Mouse (Mus musculus): ENCODE data around the gene Nphs1. TPM values are rescaled to one million over a fixed set of nuclear protein-coding genes. Genes with fewer than 3 reads are reported as not detected.
A peak's percentile ranks its signal among the peaks of the same experiment; 100 is the strongest.

Gene Nphs1
- not detected for total RNA-seq (2021)
- long read RNA-seq, experiment 1 = 0 reads
- long read RNA-seq, experiment 2 = 0 reads

DNA sequence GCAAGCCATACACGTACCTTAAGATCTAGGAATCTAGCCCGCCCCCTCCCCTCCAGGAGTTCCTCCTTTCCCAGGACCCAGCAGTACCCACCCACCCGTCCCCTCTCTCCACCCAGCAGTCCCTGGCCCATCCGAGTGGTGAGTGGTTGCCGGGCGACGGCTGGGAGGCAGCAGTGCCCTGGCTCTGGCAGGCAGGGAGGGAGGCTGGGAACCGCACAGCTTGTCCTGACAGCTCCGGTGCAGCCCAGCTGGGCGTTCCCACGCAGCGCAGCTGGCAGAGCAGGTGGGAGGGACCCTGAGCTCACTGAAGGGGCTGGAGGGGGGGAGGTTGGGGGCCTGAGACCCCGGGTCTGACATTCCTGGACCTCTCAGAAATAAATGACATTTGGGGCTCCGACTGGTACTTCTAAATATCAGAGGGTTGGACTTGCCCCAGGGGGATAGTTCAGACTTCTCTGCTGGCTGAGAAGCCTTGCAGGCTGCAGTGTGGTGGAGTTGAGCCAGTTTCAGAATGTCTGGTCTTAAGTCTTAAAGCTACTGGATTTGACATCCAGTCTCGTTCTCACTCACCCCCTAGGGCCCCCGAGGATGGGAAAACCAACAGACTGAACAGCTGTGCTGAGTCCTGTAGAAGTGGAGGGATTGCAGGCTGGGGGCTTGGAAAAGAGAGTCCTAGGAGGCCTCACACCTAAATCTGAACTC is at the start of gene Nphs1, which contains the start of gene Kirrel2:
Gene Nphs1 (plus strand): TSS at position 687 of the 702 bp plus-strand sequence.
Gene Kirrel2 (minus strand): TSS at position 62 of the 702 bp plus-strand sequence.
- no peak for DNase-seq

DNA sequence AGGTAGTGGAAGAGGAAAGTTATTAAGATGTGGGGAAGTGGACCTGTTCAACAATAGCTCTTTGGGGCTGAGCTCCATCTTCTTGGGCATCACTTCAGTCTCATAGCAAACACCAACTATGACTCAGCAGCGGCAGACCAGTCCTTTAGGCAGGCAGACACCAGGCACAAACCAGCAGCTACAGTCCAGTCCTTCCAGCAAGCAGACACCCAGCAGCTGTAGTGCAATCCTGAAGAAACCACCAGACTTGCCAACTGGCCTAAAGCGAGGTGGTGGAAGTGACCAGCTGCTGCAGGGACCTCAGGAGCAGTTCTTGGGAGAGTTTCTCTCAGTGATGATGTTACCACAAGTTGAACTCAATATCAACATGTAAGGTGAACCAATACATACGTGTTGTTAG is 49.5 kb upstream of the Nphs1 start:
- no peak for DNase-seq

GRCm38 (mm10) chr7:30409789-30410188 is 48.3 kb upstream of the Nphs1 start:
- no peak for DNase-seq

GRCm38 (mm10) chr7:30411023-30411422 is 47.1 kb upstream of the Nphs1 start:
- DNase-seq = no peak

DNA sequence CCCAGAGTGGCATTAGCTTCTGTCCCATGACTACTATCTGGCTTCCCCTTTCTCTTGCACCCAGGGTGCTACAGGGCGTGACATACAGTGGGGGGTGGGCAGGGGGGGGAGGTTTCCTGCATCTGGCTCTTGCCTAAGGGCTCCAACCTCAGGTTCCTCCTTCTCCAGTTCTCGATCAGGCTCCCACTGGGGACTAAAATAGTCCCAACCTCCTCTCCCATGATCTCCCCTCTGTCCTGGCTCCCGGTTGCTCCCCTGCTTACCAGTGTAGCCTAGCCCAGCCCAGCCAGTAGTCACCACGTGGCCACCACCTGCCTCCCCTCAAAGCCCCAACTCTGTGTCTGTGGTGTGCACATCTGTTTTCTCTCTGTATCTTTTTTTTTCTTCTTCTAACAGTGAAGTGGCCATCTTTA is 45.4 kb upstream of the Nphs1 start:
- peak in 1 of 2 experiments; percentile 56 for DNase-seq

- peak; percentile 33 to 67 for DNase-seq
These were observed 44.5 kb upstream of the Nphs1 start, which contains the start of gene Tyrobp for GRCm38 (mm10) chr7:30413596-30413995. Gene Tyrobp, plus strand, starts transcription at chr7:30413760.

GRCm38 (mm10) chr7:30417856-30418255 is 40.3 kb upstream of the Nphs1 start:
- DNase-seq = no peak

GRCm38 (mm10) chr7:30419561-30420499 is 38.3 kb upstream of the Nphs1 start, which contains the start of gene Hcst:
Gene Hcst, minus strand, starts transcription at chr7:30419854.
- peak; percentile 39 to 54 for DNase-seq

- no peak for DNase-seq
These were observed 37.4 kb upstream of the Nphs1 start for GRCm38 (mm10) chr7:30420673-30421072.

DNA sequence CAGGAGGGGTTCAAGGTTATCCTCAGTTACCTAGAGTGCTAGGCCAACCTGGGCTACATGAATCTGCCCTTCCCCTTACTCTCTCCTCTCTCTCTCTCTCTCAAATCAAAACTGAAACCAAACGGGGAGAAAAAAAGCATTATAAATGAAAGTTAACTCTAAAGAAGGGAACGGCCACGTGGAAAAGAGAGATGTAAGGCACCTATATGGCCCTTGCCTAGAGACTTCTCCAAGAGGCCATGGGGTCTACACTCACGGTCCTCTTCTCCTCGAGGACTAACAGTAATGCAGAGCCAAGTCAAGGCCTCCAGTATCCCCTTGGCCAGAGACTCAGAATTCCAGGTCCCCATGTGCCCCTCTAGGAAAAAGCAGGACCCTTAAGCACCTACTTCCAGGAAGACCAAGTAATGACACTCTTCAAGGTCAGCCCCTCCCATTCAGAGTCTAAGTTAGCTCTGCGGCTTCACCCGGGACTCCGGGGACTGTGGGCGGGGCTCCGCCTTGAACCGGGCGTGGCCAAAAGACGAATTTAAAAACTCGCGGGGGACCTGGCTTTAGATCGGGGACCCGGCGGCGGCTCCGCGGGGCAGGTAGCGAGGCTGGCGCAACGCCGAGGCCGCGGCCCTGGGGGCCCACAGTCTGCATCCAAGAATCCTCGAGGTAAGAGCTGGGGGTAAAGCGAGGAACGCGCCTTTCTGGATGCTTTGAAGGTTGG is 36.8 kb upstream of the Nphs1 start, which contains the start of gene Nfkbid:
Gene Nfkbid (plus strand): TSS at position 558 of the 715 bp plus-strand sequence.
- peak; percentile 82 for DNase-seq

- peak; percentile 84 to 90 for DNase-seq
These were observed 36.2 kb upstream of the Nphs1 start for GRCm38 (mm10) chr7:30421890-30422435.

- DNase-seq = no peak
These were observed 35.6 kb upstream of the Nphs1 start for GRCm38 (mm10) chr7:30422560-30422959.

- peak in 1 of 2 experiments; percentile 68 for DNase-seq
These were observed 35.0 kb upstream of the Nphs1 start for GRCm38 (mm10) chr7:30423071-30423641.

- no peak for DNase-seq
These were observed 28.8 kb upstream of the Nphs1 start for GRCm38 (mm10) chr7:30429327-30429726.

GRCm38 (mm10) chr7:30430191-30430590 is 27.9 kb upstream of the Nphs1 start:
- no peak for DNase-seq

DNA sequence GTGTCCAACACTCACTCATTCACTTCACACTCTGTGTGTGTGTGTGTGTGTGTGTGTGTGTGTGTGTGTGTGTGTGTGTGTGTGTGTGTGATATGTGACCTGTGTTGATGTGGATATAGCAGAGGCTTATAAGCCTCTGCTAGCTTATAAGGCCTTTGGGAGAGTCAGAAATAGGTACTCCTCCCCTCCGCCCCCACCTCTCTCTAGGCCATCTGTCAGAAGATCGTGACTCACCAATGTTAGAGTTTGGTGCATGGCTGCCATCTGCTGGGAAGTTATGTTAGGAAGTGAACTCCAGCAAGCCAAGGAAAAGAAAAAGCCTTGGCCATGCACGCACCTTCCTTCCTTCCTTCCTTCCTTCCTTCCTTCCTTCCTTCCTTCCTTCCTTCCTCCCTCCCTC is 26.3 kb upstream of the Nphs1 start:
- DNase-seq = peak; percentile 72

GRCm38 (mm10) chr7:30434238-30434637 is 23.9 kb upstream of the Nphs1 start:
- DNase-seq = peak in 1 of 2 experiments; percentile 52

GRCm38 (mm10) chr7:30434701-30435100 is 23.4 kb upstream of the Nphs1 start:
- no peak for DNase-seq

DNA sequence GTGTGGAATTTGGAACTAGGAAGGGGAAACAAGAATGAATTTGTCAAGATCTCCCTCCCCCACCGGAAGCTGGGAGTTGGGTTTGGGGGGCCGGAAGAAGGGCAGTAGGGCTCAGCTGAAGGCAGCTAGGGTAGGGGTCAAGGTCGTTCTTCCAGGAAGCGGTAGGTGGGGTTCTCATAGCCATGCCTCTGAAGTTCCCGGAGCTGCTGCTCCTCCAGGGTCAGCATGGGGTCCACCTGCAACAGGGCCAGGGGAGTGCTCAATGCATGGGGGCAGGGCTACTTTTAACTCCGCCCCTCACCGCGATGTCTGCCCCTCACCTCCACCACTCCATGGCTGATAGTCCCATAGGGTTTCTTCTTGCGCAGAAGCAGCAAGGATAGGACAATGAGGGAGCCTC is 23.0 kb upstream of the Nphs1 start:
- DNase-seq = no peak

DNA sequence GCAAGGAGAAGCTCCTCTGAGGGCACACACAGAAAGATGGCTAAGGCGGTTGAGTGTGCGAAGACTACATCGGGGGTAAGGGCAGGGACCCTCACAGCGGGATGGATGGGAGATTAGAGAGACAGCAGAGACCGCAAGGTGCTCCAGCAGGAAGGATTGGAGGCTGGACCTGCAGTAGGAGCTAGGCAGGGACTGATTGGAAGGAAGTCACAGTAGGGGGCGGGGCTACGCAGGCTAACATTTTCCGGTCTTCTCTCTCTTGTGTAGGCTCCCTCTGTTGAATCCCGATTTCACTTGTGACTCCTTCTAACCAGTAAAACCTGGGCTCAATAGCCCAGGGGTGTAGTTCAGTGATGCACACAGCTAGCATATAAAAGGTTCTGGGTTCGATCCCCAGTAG is 21.2 kb upstream of the Nphs1 start:
- DNase-seq = no peak

- no peak for DNase-seq
These were observed 18.4 kb upstream of the Nphs1 start for GRCm38 (mm10) chr7:30439734-30440133.
